Mouse (Mus musculus) forebrain, embryonic 13.5 days (tissue): ENCODE measurements at regions not wholly inside any gene's neighbourhood (a gene's known extent, or its start where the extent isn't known, plus 50 kb on each side); places are given as distances from the start of the nearest gene placed in this dataset.

Experiments
- ATAC-seq: fragments of 200-750 bp; cut with Nextera tagmentation; 2 replicates; pipeline ENCODE4 v1.8.0; 2017
- H3K27ac ChIP-seq: fragments of 300-500 bp; sonication (generic); 2 replicates; pipeline ENCODE4 v1.5.1; 2015; ENCODE audit warnings: inconsistent platforms, mild to moderate bottlenecking, moderate library complexity
- H3K27me3 ChIP-seq: fragments of 300-500 bp; sonication (generic); 2 replicates; pipeline ENCODE4 v1.6.1; 2015; ENCODE audit warnings: mild to moderate bottlenecking, inconsistent platforms
- H3K36me3 ChIP-seq: fragments of 300-500 bp; sonication (generic); 2 replicates; pipeline ENCODE4 v1.6.1; 2015; ENCODE audit warnings: mild to moderate bottlenecking, inconsistent platforms; ENCODE audit not compliant: poor library complexity, severe bottlenecking
- H3K4me1 ChIP-seq: fragments of 300-500 bp; sonication (generic); 2 replicates; pipeline ENCODE4 v1.6.1; 2015; ENCODE audit warnings: inconsistent platforms
- H3K4me2 ChIP-seq: fragments of 300-500 bp; sonication (generic); 2 replicates; pipeline ENCODE4 v1.6.1; 2015; ENCODE audit warnings: inconsistent platforms, mild to moderate bottlenecking, moderate library complexity
- H3K4me3 ChIP-seq: fragments of 300-500 bp; sonication (generic); 2 replicates; pipeline ENCODE4 v1.5.1; 2015; ENCODE audit warnings: mild to moderate bottlenecking, inconsistent platforms
- H3K9ac ChIP-seq: fragments of 300-500 bp; sonication (generic); 2 replicates; pipeline ENCODE4 v1.6.1; 2015; ENCODE audit warnings: mild to moderate bottlenecking, inconsistent platforms
- H3K9me3 ChIP-seq: fragments of 300-500 bp; sonication (generic); replicated peaks from 2 replicates; pipeline ENCODE4 v1.6.1; 2016; ENCODE audit warnings: inconsistent platforms
- WGBS: fragments of 180-500 bp; shearing (Covaris S2); methylation state at CpG from one replicate; pipeline ENCODE4 v1.1.7; 2015; 5-methylcytosine and 5-hydroxymethylcytosine counted together

DNA sequence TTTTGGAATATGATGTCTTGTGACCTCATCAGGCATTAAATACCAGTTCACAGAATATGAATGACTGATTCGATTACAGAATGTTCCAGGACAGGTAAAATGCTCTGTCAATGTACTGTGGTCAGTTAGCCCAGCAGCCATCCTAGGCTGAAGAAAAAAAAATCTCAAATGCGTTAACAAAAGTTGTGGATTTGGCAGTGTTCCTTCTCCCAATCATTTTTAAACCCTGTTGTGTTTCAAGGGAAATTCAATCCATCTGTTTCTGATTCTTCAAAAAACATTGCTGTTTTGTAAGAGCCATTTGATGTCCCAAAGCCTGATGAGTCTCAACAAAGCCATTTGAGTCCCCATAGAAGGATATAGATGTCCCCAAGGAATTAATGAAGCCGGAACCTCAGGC lies 280.7 kb upstream of the Paip1 start:
- Histone ChIP-seq H3K4me3 (no peak overlapping the region), H3K4me2 (no peak overlapping the region), H3K9ac (no peak overlapping the region), H3K27ac (no peak overlapping the region), H3K27me3 (no peaks in the 10 kb centered on the region), H3K4me1 (no peaks in the 10 kb centered on the region), H3K9me3 (no peaks in the 10 kb centered on the region), H3K36me3 (no peaks in the 10 kb centered on the region)
- WGBS, result 92% methylated on average over 3 of the region's 3 CpGs
- no peak for ATAC-seq

GRCm38 (mm10) chr13:119149141-119149540 lies 279.3 kb upstream of the Paip1 start:
- Histone ChIP-seq H3K4me1 (no peaks in the 10 kb centered on the region), H3K36me3 (no peaks in the 10 kb centered on the region), H3K27me3 (no peaks in the 10 kb centered on the region), H3K9me3 (no peaks in the 10 kb centered on the region), H3K27ac (no peak overlapping the region), H3K4me3 (no peak overlapping the region), H3K9ac (no peak overlapping the region), H3K4me2 (no peak overlapping the region)
- WGBS, result 82% methylated on average over 4 of the region's 4 CpGs
- ATAC-seq, result no peak

GRCm38 (mm10) chr13:119150847-119151548 lies 277.4 kb upstream of the Paip1 start:
- H3K4me3 ChIP-seq, result no peak overlapping the region
- WGBS, result 91% methylated on average over 4 of the region's 4 CpGs
- H3K9me3 ChIP-seq, result no peaks in the 10 kb centered on the region

DNA sequence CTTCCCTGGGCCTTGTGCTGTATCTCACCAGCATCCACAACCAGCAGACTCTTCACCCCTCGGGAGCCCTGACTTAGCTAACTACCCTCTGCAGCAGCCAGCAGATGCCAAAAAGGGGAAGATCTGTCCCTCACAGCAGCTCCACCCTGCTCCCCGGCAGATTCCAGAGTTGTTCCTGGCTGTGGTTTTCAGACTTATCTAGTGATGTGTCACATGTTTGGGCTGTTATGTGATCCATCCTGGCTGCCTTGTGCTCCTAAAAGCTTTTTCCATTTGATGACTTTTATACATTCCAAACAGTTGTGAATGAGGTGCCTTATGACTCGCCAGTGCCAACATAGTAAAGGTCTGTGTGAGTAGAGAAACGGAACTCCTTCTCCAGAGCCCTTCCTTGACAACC lies 250.6 kb upstream of the Paip1 start:
- Histone ChIP-seq H3K4me1 (no peaks in the 10 kb centered on the region), H3K9me3 (no peaks in the 10 kb centered on the region), H3K4me3 (no peak overlapping the region), H3K27me3 (no peaks in the 10 kb centered on the region), H3K9ac (no peak overlapping the region), H3K36me3 (no peaks in the 10 kb centered on the region), H3K27ac (no peak overlapping the region), H3K4me2 (no peak overlapping the region)
- no peak for ATAC-seq
- 80% methylated on average over 4 of the region's 4 CpGs for WGBS

More at GRCm38 (mm10) chr13:119150847-119151548, 277.4 kb upstream of the Paip1 start:
- Histone ChIP-seq H3K27me3 (no peaks in the 10 kb centered on the region), H3K4me2 (no peak overlapping the region), H3K4me1 (no peaks in the 10 kb centered on the region), H3K27ac (no peak overlapping the region), H3K36me3 (no peaks in the 10 kb centered on the region), H3K9ac (no peak overlapping the region)
- ATAC-seq, result no peak

DNA sequence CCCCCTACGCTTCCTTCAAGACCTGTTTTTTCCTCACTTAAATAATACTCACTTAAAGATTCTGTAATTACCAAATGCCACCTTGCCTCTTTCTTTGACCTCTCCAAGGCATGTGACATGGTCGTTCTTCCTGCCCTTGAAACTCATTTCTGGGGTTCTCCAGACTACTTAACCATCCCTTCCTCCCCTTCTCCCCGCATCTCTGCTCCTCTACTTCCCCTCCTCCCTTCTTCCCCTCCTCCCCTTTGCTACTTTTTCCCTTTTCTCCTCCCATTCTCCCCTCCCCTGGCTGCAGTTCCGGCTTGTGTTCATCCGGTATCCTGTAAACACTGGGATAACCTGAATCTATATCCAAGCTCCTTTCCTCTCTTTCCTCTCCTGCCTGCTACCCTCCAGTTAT lies 250.2 kb upstream of the Paip1 start:
- no peaks in the 10 kb centered on the region for H3K27me3 ChIP-seq
- no peak overlapping the region for H3K4me2 ChIP-seq
- no peaks in the 10 kb centered on the region for H3K4me1 ChIP-seq
- no peak overlapping the region for H3K9ac ChIP-seq
- WGBS, result 85% methylated on average over 5 of the region's 5 CpGs
- no peak overlapping the region for H3K27ac ChIP-seq
- no peak for ATAC-seq
- H3K36me3 ChIP-seq, result no peaks in the 10 kb centered on the region
- no peak overlapping the region for H3K4me3 ChIP-seq
- no peaks in the 10 kb centered on the region for H3K9me3 ChIP-seq

DNA sequence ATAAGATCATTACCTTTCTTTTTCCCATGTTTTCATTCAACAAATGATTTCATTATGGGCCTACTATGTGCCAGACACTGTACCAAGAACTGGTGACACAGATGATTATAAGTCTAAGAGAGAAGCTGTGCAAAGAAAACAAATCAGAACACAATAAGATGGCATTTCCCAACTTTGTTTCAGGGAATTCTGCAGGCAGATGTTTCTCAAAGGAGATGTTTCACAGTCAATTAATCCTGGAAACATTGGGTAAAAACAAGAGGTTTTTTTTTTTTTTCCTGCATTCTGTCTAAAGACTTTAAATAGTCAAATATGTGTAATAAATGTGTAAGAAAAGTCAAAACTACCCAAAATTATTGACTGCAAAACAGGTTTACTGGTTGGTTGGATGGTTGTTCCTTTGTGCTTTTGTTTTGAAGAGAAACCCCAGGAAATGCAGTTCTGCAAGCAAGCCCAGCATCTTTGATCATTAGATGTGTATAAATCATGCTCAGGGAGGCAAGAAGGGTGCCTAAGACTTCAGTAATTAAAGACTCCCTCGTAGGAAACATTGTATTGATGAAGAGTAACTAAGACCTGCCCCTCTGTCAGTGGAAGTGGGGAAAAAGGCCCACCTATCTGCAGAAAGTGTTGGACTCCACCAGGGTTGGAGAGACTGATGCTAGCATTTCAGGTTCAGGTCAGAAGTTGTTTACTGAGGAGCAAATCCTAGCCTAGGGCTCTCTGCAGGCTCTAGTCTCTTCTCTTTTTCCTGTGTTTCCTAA lies 249.1 kb upstream of the Paip1 start:
- Histone ChIP-seq H3K4me3 (no peak overlapping the region), H3K27me3 (no peaks in the 10 kb centered on the region), H3K4me2 (no peak overlapping the region), H3K9ac (no peak overlapping the region), H3K27ac (no peak overlapping the region), H3K9me3 (no peaks in the 10 kb centered on the region), H3K36me3 (no peaks in the 10 kb centered on the region), H3K4me1 (no peaks in the 10 kb centered on the region)
- WGBS, result 17% methylated on average over 1 of the region's 1 CpGs
- ATAC-seq, result no peak

- no peak for ATAC-seq
- Histone ChIP-seq H3K4me1 (no peaks in the 10 kb centered on the region), H3K9ac (no peak overlapping the region), H3K9me3 (no peaks in the 10 kb centered on the region), H3K4me3 (no peak overlapping the region), H3K27ac (no peak overlapping the region), H3K36me3 (no peaks in the 10 kb centered on the region), H3K27me3 (no peaks in the 10 kb centered on the region), H3K4me2 (no peak overlapping the region)
- 94% methylated on average over 6 of the region's 6 CpGs for WGBS
Measured at GRCm38 (mm10) chr13:119184322-119184877, 244.0 kb upstream of the Paip1 start.

GRCm38 (mm10) chr13:119185567-119186143 lies 242.7 kb upstream of the Paip1 start:
- Histone ChIP-seq H3K9me3 (no peaks in the 10 kb centered on the region), H3K4me1 (no peaks in the 10 kb centered on the region), H3K4me3 (no peak overlapping the region), H3K27me3 (no peaks in the 10 kb centered on the region), H3K27ac (no peak overlapping the region), H3K36me3 (no peaks in the 10 kb centered on the region), H3K4me2 (no peak overlapping the region), H3K9ac (no peak overlapping the region)
- no peak for ATAC-seq
- WGBS, result 96% methylated on average over 5 of the region's 5 CpGs

GRCm38 (mm10) chr13:119231556-119231955 lies 196.8 kb upstream of the Paip1 start:
- Histone ChIP-seq H3K27me3 (no peaks in the 10 kb centered on the region), H3K4me1 (no peaks in the 10 kb centered on the region), H3K9me3 (no peaks in the 10 kb centered on the region), H3K4me2 (no peak overlapping the region), H3K27ac (no peak overlapping the region), H3K9ac (no peak overlapping the region), H3K4me3 (no peak overlapping the region), H3K36me3 (no peaks in the 10 kb centered on the region)
- ATAC-seq, result no peak
- 90% methylated on average over 11 of the region's 11 CpGs for WGBS

DNA sequence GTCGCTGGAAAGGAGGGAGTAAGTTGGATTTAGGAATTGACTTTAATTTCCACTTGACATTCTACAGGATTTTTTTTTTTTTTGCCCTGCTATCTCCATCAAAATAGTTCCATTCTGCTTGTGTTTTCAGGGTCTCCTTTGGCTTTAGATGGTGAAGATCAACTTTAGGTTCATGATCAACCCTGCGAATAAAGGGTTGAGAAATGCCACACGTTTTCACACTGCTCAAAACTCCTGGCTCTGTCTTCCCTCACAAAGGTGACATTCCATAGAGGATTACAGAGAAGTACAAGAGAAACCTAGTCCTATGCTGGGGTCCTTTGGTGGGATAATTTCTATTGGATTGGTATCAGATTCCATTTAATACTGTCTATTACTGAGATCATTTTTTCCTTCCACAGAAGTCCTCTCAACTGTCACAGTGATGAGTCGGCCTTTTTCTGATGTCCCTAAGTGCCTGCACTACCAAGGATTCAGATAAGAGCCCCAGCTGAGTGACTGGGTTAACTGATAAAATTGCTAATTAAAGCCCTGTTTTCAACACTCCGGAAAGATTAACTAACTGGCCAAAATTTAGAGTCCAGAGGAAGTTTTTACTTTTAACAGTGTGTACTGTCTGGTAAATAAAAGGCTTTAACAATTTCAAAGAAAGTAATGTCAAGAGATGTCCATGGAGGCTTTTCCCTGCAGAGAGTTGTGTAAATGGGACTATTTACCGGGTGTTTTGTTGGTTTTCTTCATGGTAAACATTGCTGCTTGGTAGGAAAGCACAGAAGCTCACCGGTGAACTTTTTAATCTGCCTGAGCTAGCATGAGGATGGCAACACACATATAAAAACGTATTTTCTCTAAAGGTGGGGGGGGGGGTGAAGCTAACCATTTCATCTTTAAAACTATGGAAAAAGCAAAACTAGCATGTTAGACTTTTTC lies 196.0 kb upstream of the Paip1 start:
- Histone ChIP-seq H3K36me3 (no peaks in the 10 kb centered on the region), H3K9ac (no peak overlapping the region), H3K4me2 (no peak overlapping the region), H3K4me1 (no peaks in the 10 kb centered on the region), H3K9me3 (no peaks in the 10 kb centered on the region), H3K27ac (no peak overlapping the region), H3K4me3 (no peak overlapping the region), H3K27me3 (no peaks in the 10 kb centered on the region)
- ATAC-seq, result no peak
- 62% methylated on average over 8 of the region's 8 CpGs for WGBS

GRCm38 (mm10) chr13:119233030-119233385 lies 195.4 kb upstream of the Paip1 start:
- H3K4me1 ChIP-seq, result no peaks in the 10 kb centered on the region
- H3K9me3 ChIP-seq, result no peaks in the 10 kb centered on the region
- WGBS, result 97% methylated on average over 4 of the region's 4 CpGs
- no peak overlapping the region for H3K27ac ChIP-seq
- H3K9ac ChIP-seq, result no peak overlapping the region
- H3K4me2 ChIP-seq, result no peak overlapping the region
- no peaks in the 10 kb centered on the region for H3K36me3 ChIP-seq
- no peak overlapping the region for H3K4me3 ChIP-seq
- no peak for ATAC-seq
- no peaks in the 10 kb centered on the region for H3K27me3 ChIP-seq
